Mouse (Mus musculus): ENCODE data around the gene Prrt1. TPM values are rescaled to one million over a fixed set of nuclear protein-coding genes. Genes with fewer than 3 reads are reported as not detected.

Gene Prrt1
- polyA plus RNA-seq (2011; ENCODE audit: insufficient read length, low read depth, missing spikeins) = 0.53 TPM in 1 of 2 replicates, not detected in the other

DNA sequence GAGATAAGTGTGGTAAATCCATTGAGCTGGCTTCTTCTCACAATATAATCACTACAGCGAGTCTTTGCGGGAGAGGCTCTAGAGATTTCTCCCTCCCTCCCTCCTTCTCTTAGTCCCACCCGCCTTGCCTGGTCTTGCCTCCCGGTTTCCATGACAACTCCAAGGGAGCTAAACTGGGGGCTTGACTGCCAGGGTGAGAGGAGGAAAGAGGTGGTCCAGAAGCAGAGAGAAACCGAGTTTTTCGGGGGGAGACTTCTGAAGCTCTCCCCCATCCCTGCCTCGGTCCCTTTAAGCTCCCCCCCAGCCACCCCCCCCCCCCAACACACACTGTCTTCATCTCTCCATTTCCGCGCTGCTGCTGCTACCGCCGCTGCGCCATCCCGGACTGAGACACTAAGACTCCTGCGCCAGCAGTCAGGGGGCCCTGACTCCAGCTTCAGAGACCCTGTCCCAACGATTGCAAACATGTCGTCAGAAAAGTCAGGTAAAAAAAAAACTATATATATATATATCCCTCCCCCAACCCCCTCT, at the start of gene Prrt1:
TSS of gene Prrt1 (plus strand) at position 313 of the 531 bp plus-strand sequence.
- Histone ChIP-seq H3K4me1 (ENCODE audit: control insufficient read depth, insufficient read depth, low read length) (peaks cover 9% of the 10 kb centered on the region; the same call in 1 of the 2 replicates), H3K27ac (ENCODE audit: insufficient read depth, low read length) (no peak within 1 kb of the TSS), H3K4me3 (ENCODE audit: insufficient read depth, low read length) (peak within 1 kb of the TSS; percentile 45; the same call in 1 of the 2 replicates)
- no peak for TF ChIP-seq POLR2A (IDR thresholded peaks at IDR 0.05; ENCODE audit: low read depth, low read length)
- no peak for TF ChIP-seq CTCF (IDR thresholded peaks at IDR 0.05; ENCODE audit: borderline replicate concordance, insufficient read depth, low read length)

- no peak for TF ChIP-seq POLR2A (IDR thresholded peaks at IDR 0.05; ENCODE audit: low read depth, low read length)
- TF ChIP-seq CTCF (IDR thresholded peaks at IDR 0.05; ENCODE audit: borderline replicate concordance, insufficient read depth, low read length) = no peak
- Histone ChIP-seq H3K4me1 (ENCODE audit: control insufficient read depth, insufficient read depth, low read length) (no peaks in the 10 kb centered on the region), H3K27ac (ENCODE audit: insufficient read depth, low read length) (no peak overlapping the region), H3K4me3 (ENCODE audit: insufficient read depth, low read length) (no peak overlapping the region)
Measured at GRCm38 (mm10) chr17:34582528-34582927, 46.8 kb upstream of the Prrt1 start.

GRCm38 (mm10) chr17:34583397-34583796, 45.9 kb upstream of the Prrt1 start:
- no peak overlapping the region for H3K4me3 ChIP-seq (ENCODE audit: insufficient read depth, low read length)
- no peaks in the 10 kb centered on the region for H3K4me1 ChIP-seq (ENCODE audit: control insufficient read depth, insufficient read depth, low read length)
- no peak for TF ChIP-seq POLR2A (IDR thresholded peaks at IDR 0.05; ENCODE audit: low read depth, low read length)
- no peak for TF ChIP-seq CTCF (IDR thresholded peaks at IDR 0.05; ENCODE audit: borderline replicate concordance, insufficient read depth, low read length)
- H3K27ac ChIP-seq (ENCODE audit: insufficient read depth, low read length) = no peak overlapping the region

- H3K4me1 ChIP-seq (ENCODE audit: control insufficient read depth, insufficient read depth, low read length) = no peaks in the 10 kb centered on the region
- H3K4me3 ChIP-seq (ENCODE audit: insufficient read depth, low read length) = no peak overlapping the region
- no peak overlapping the region for H3K27ac ChIP-seq (ENCODE audit: insufficient read depth, low read length)
- TF ChIP-seq CTCF (IDR thresholded peaks at IDR 0.05; ENCODE audit: borderline replicate concordance, insufficient read depth, low read length) (no peak), POLR2A (IDR thresholded peaks at IDR 0.05; ENCODE audit: low read depth, low read length) (no peak)
Measured at GRCm38 (mm10) chr17:34583819-34584218, 45.5 kb upstream of the Prrt1 start.

DNA sequence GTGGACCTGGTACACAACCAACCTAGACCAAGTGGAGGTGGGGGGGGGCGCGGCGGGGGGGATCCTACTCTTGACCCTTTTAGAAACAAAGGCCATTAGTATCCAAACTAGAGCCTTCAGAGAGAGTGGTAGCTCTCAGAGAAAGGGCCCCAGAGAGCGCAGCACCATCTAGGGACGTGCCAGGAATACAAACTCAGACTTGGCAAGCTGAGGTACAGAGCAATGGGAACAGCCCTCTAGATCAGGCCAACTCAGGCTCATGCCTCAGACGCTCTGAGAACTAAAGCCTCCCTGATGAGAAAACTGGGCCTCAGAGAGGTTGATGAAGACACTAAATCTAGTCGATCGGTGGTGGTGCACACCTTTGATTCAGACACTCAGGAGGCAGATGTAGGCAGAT, 44.2 kb upstream of the Prrt1 start:
- TF ChIP-seq POLR2A (IDR thresholded peaks at IDR 0.05; ENCODE audit: low read depth, low read length) = no peak
- TF ChIP-seq CTCF (IDR thresholded peaks at IDR 0.05; ENCODE audit: borderline replicate concordance, insufficient read depth, low read length) = no peak
- Histone ChIP-seq H3K4me1 (ENCODE audit: control insufficient read depth, insufficient read depth, low read length) (no peaks in the 10 kb centered on the region; the same call in 1 of the 2 replicates), H3K27ac (ENCODE audit: insufficient read depth, low read length) (no peak overlapping the region), H3K4me3 (ENCODE audit: insufficient read depth, low read length) (no peak overlapping the region)

- Histone ChIP-seq H3K27ac (ENCODE audit: insufficient read depth, low read length) (no peak overlapping the region), H3K4me1 (ENCODE audit: control insufficient read depth, insufficient read depth, low read length) (no peaks in the 10 kb centered on the region; the same call in 1 of the 2 replicates), H3K4me3 (ENCODE audit: insufficient read depth, low read length) (peak overlapping the region; percentile 58)
- TF ChIP-seq POLR2A (IDR thresholded peaks at IDR 0.05; ENCODE audit: low read depth, low read length) = no peak
- no peak for TF ChIP-seq CTCF (IDR thresholded peaks at IDR 0.05; ENCODE audit: borderline replicate concordance, insufficient read depth, low read length)
Measured at GRCm38 (mm10) chr17:34585877-34586771, 43.2 kb upstream of the Prrt1 start.

DNA sequence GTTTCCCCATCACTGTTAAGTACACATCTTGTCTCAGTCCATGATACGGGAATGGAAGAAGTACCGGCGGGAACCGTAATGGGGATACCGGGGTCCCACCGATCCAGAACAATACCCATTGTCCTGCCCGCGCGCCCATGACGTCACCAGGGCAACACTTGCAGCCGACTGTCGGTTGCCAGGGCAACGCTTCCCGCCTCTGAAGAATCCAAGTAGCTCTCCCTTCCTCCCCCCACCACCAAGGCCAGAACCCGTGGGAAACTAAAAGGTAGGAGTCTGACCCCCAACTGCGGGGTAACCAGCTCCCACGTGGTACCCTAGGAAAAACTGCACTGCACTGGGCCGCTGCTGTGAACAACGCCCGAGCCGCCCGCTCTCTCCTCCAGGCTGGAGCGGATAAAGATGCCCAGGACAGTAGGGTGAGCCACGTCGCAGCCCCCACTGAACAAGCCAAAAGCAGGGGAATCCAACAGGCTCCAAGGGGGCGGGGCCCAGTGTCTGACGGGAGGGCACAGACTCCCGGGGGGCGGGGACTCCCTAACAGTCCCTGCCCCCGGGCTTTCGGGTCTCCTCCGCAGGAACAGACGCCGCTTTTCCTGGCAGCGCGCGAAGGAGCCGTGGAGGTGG, 42.4 kb upstream of the Prrt1 start:
- peak overlapping the region; percentile 74 for H3K27ac ChIP-seq (ENCODE audit: insufficient read depth, low read length)
- peak; percentile 64 for TF ChIP-seq POLR2A (IDR thresholded peaks at IDR 0.05; ENCODE audit: low read depth, low read length)
- TF ChIP-seq CTCF (IDR thresholded peaks at IDR 0.05; ENCODE audit: borderline replicate concordance, insufficient read depth, low read length) = no peak
- peak overlapping the region; percentile 58 for H3K4me3 ChIP-seq (ENCODE audit: insufficient read depth, low read length)
- peaks cover 3% of the 10 kb centered on the region; the same call in 1 of the 2 replicates for H3K4me1 ChIP-seq (ENCODE audit: control insufficient read depth, insufficient read depth, low read length)

GRCm38 (mm10) chr17:34587423-34587811, 41.9 kb upstream of the Prrt1 start:
- Histone ChIP-seq H3K4me3 (ENCODE audit: insufficient read depth, low read length) (peak overlapping the region; percentile 74), H3K27ac (ENCODE audit: insufficient read depth, low read length) (peak overlapping the region; percentile 74), H3K4me1 (ENCODE audit: control insufficient read depth, insufficient read depth, low read length) (peaks cover 3% of the 10 kb centered on the region; the same call in 1 of the 2 replicates)
- TF ChIP-seq POLR2A (IDR thresholded peaks at IDR 0.05; ENCODE audit: low read depth, low read length) (peak; percentile 92), CTCF (IDR thresholded peaks at IDR 0.05; ENCODE audit: borderline replicate concordance, insufficient read depth, low read length) (no peak)

- peaks cover 3% of the 10 kb centered on the region; the same call in 1 of the 2 replicates for H3K4me1 ChIP-seq (ENCODE audit: control insufficient read depth, insufficient read depth, low read length)
- peak overlapping the region; percentile 18; the same call in 1 of the 2 replicates for H3K27ac ChIP-seq (ENCODE audit: insufficient read depth, low read length)
- TF ChIP-seq CTCF (IDR thresholded peaks at IDR 0.05; ENCODE audit: borderline replicate concordance, insufficient read depth, low read length) = no peak
- no peak for TF ChIP-seq POLR2A (IDR thresholded peaks at IDR 0.05; ENCODE audit: low read depth, low read length)
- H3K4me3 ChIP-seq (ENCODE audit: insufficient read depth, low read length) = peak overlapping the region; percentile 74
Measured at GRCm38 (mm10) chr17:34587814-34588213, 41.5 kb upstream of the Prrt1 start.

All from embryonic fibroblast, embryonic 13.5 days (primary cell).